Mouse (Mus musculus): ENCODE data around the gene Atg16l2.

- TF ChIP-seq ZNF384 (IDR thresholded peaks at IDR 0.05; ENCODE audit: low read depth, low read length) (no peak), MAFK (IDR thresholded peaks at IDR 0.05; ENCODE audit: insufficient read depth, low read depth, low read length) (no peak), HCFC1 (IDR thresholded peaks at IDR 0.05; ENCODE audit: borderline replicate concordance, insufficient read depth, low read length) (no peak), ZC3H11A (IDR thresholded peaks at IDR 0.05; ENCODE audit: borderline replicate concordance, low read depth, low read length) (no peak)
Observed at GRCm38 (mm10) chr7:101327786-101328185, 25.7 kb upstream of the Atg16l2 start.
